Mouse (Mus musculus) ES-E14 (cell line): ENCODE measurements around the gene Ptprn2.

Source experiments
- CHD2 ChIP-seq: IDR thresholded peaks from 2 replicates; pipeline ENCODE4 v1.6.1; 2014; ENCODE audit warnings: mild to moderate bottlenecking, low read depth, low read length, inconsistent platforms
- HCFC1 ChIP-seq: IDR thresholded peaks from 2 replicates; pipeline ENCODE4 v1.6.1; 2012; ENCODE audit warnings: low read length, inconsistent platforms, borderline replicate concordance; ENCODE audit not compliant: insufficient read depth

DNA sequence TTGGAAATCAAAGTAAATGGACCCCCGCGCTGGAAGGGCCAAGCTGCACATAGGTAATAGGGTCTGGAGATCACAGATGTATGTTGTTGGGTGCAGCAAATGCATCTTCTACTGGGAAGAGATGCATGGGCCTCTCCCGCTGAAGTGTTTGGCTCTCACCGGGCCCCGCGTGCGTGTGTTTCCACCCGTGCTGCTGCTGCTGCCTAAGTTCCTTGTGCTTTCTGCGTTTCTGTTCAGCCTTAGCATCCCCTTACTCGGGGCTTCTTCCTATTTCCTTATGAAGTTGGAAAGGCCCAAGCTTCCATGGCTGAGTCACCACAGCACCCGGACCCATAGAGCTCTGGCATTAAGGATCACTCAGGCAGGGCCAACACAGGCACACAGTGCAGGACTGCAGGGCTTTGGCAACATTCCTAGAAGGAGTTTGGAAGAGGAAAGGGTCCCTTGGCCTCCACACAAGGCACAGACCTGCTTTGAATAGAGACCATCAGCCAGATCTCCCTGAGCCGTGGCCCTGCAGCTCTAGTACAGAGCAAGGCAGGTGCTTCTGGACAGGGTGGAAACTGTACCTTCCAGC, 772.5 kb downstream of the Ptprn2 start:
- TF ChIP-seq CHD2, result no peak
- no peak for TF ChIP-seq HCFC1
